ENCODE assay signal across 8 mouse cellular contexts in the genomic region with DNA sequence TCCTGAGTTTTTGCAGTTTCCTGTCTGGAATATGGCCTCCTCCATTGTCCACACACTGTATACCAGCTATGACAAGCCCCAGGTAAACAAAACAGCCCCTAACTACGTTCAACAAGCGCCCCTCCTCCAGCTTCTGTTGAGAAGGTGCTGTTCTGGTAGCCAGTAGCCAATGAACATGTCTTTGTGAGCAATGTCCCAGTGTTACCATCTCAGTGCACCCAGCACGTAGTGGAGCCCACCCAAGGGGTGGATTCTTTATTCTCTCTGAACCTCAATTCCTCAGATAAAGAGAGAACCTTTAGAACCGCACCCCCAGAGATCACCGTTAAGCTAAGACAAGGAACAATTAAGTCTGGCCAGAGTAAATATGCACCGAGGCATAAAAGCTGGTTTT. TPM values are rescaled to one million over a fixed set of nuclear protein-coding genes. Genes with fewer than 3 reads are reported as not detected.
DNase-seq lines count a peak whose midpoint lies in the region; ATAC-seq and TF ChIP-seq lines count a peak whose summit lies in the region.

No protein-coding gene starts in this region.

- no peaks in the 10 kb centered on the region for H3K36me3 ChIP-seq in heart, embryonic 11.5 days (ENCODE audit: control insufficient read depth, insufficient read depth, low read length)
- peaks cover 35% of the 10 kb centered on the region for H3K36me3 ChIP-seq in G1E (replicated peaks)
- no peaks in the 10 kb centered on the region for H3K36me3 ChIP-seq in forebrain, embryonic 15.5 days
- H3K36me3 ChIP-seq in limb, embryonic 15.5 days: no peaks in the 10 kb centered on the region
- H3K36me3 ChIP-seq in neural tube, embryonic 13.5 days: peaks cover 6% of the 10 kb centered on the region

- ATAC-seq in heart, embryonic 11.5 days (replicated peaks; ENCODE audit: insufficient number of reproducible peaks, low FRiP score, low TSS enrichment): 0 out of 2 replicates have a peak, but pooled peaks have one; percentile 5
- no peak for ATAC-seq in G1E (ENCODE audit: extremely low read depth, insufficient number of reproducible peaks, low FRiP score, poor library complexity, severe bottlenecking)
- peak; percentile 49 for ATAC-seq in forebrain, embryonic 15.5 days (replicated peaks)
- ATAC-seq in limb, embryonic 15.5 days (ENCODE audit: insufficient number of reproducible peaks, low FRiP score, low TSS enrichment, low read depth): no peak
- ATAC-seq in neural tube, embryonic 13.5 days (ENCODE audit: low read depth): peak; percentile 58

- H3K27me3 ChIP-seq in heart, embryonic 11.5 days (ENCODE audit: control insufficient read depth, insufficient read depth, low read length): no peaks in the 10 kb centered on the region
- no peaks in the 10 kb centered on the region for H3K27me3 ChIP-seq in G1E (ENCODE audit: insufficient read depth, low read length)
- no peaks in the 10 kb centered on the region for H3K27me3 ChIP-seq in forebrain, embryonic 15.5 days
- no peaks in the 10 kb centered on the region for H3K27me3 ChIP-seq in limb, embryonic 15.5 days
- H3K27me3 ChIP-seq in neural tube, embryonic 13.5 days: no peaks in the 10 kb centered on the region

- 1% methylated on average over 6 of the region's 6 CpGs for WGBS in heart, embryonic 11.5 days (ENCODE audit: insufficient replicate concordance)
- 2% methylated on average over 6 of the region's 6 CpGs for WGBS in forebrain, embryonic 15.5 days
- WGBS in limb, embryonic 15.5 days: 2% methylated on average over 6 of the region's 6 CpGs
- 1% methylated on average over 6 of the region's 6 CpGs for WGBS in neural tube, embryonic 13.5 days

- H3K4me2 ChIP-seq in heart, embryonic 11.5 days: peak overlapping the region; percentile 88
- peak overlapping the region; percentile 61 for H3K4me2 ChIP-seq in forebrain, embryonic 15.5 days (replicated peaks)
- peak overlapping the region; percentile 64 for H3K4me2 ChIP-seq in limb, embryonic 15.5 days
- peak overlapping the region; percentile 64 for H3K4me2 ChIP-seq in neural tube, embryonic 13.5 days

- intact Hi-C loops in heart, postnatal 14 days (cut with DNase I): no loop called here

- peaks cover 31% of the 10 kb centered on the region for H3K4me1 ChIP-seq in heart, embryonic 11.5 days (ENCODE audit: control insufficient read depth, insufficient read depth, low read length)
- H3K4me1 ChIP-seq in G1E (ENCODE audit: insufficient read depth, low read depth, low read length): peaks cover 71% of the 10 kb centered on the region
- peaks cover 33% of the 10 kb centered on the region for H3K4me1 ChIP-seq in forebrain, embryonic 15.5 days
- peaks cover 38% of the 10 kb centered on the region for H3K4me1 ChIP-seq in limb, embryonic 15.5 days
- peaks cover 49% of the 10 kb centered on the region for H3K4me1 ChIP-seq in neural tube, embryonic 13.5 days (replicated peaks)

- H3K27ac ChIP-seq in heart, embryonic 11.5 days (ENCODE audit: low read depth, low read length): peak overlapping the region; percentile 72
- peak overlapping the region; percentile 88 for H3K27ac ChIP-seq in forebrain, embryonic 15.5 days (replicated peaks)
- H3K27ac ChIP-seq in limb, embryonic 15.5 days: peak overlapping the region; percentile 89
- peak overlapping the region; percentile 91 for H3K27ac ChIP-seq in neural tube, embryonic 13.5 days (replicated peaks)

- no peak for DNase-seq in heart, postnatal 14 days
- peak; percentile 37 for DNase-seq in G1E (ENCODE audit: low spot score)
- no peak for DNase-seq in layer of hippocampus, adult 8-10 months (ENCODE audit: low spot score in 2 of 2)
- DNase-seq in spleen, adult 12 weeks (ENCODE audit: low spot score): no peak

- TF ChIP-seq CTCF in G1E (IDR thresholded peaks at IDR 0.05; ENCODE audit: low read depth, low read length): no peak

- H3K4me3 ChIP-seq in heart, embryonic 11.5 days (ENCODE audit: low read depth, low read length): peak overlapping the region; percentile 73
- peak overlapping the region; percentile 90 for H3K4me3 ChIP-seq in G1E (ENCODE audit: low read depth, low read length)
- peak overlapping the region; percentile 70 for H3K4me3 ChIP-seq in forebrain, embryonic 15.5 days
- H3K4me3 ChIP-seq in limb, embryonic 15.5 days: peak overlapping the region; percentile 88
- H3K4me3 ChIP-seq in neural tube, embryonic 13.5 days: peak overlapping the region; percentile 77

- peak overlapping the region; percentile 79 for H3K9ac ChIP-seq in heart, embryonic 11.5 days (ENCODE audit: low read depth, low read length)
- H3K9ac ChIP-seq in forebrain, embryonic 15.5 days (replicated peaks): peak overlapping the region; percentile 88
- peak overlapping the region; percentile 84 for H3K9ac ChIP-seq in limb, embryonic 15.5 days
- peak overlapping the region; percentile 85 for H3K9ac ChIP-seq in neural tube, embryonic 13.5 days

- H3K9me3 ChIP-seq in heart, embryonic 11.5 days (replicated peaks; ENCODE audit: control insufficient read depth, low read length): no peaks in the 10 kb centered on the region
- H3K9me3 ChIP-seq in G1E (replicated peaks): no peaks in the 10 kb centered on the region
- H3K9me3 ChIP-seq in forebrain, embryonic 15.5 days: no peaks in the 10 kb centered on the region
- no peaks in the 10 kb centered on the region for H3K9me3 ChIP-seq in limb, embryonic 15.5 days
- no peaks in the 10 kb centered on the region for H3K9me3 ChIP-seq in neural tube, embryonic 13.5 days

RNA-seq across cellular contexts. Expression of gene Gga2, which starts 0.8 kb away (rescaled TPM):
- polyA plus RNA-seq in heart, embryonic 11.5 days (2014; fragmentation: Nextera tagmentation; extraction: Ambion mirVana): 40.6 and 68.0 TPM in 2 replicates
- total RNA-seq in heart, postnatal 14 days (2021): 10 to 100 TPM; 28.7 to 29.6 TPM
- total RNA-seq in G1E (2014; fragmentation: Nextera tagmentation) (174 and 198 TPM in 2 replicates), G1E (2017) (314 and 315 TPM in 2 replicates)
- 299 and 333 TPM in 2 replicates for polyA plus RNA-seq in G1E (2012)
- 66.7 and 69.4 TPM in 2 replicates for polyA plus RNA-seq in forebrain, embryonic 15.5 days (2015; fragmentation: Nextera tagmentation; extraction: Ambion mirVana)
- 92.5 and 96.5 TPM in 2 replicates for polyA plus RNA-seq in limb, embryonic 15.5 days (2015; fragmentation: Nextera tagmentation; extraction: Ambion mirVana)
- polyA plus RNA-seq in neural tube, embryonic 13.5 days (2015; fragmentation: Nextera tagmentation; extraction: Ambion mirVana): 50.9 and 63.7 TPM in 2 replicates
- total RNA-seq in layer of hippocampus, adult 8-10 months (2022): 10 to 100 TPM; 30.5 to 42.7 (median 33.3) TPM

RNA-seq across cellular contexts. Expression of gene Cog7, which starts 38.8 kb away (rescaled TPM):
- 17.4 and 18.6 TPM in 2 replicates for polyA plus RNA-seq in heart, embryonic 11.5 days (2014; fragmentation: Nextera tagmentation; extraction: Ambion mirVana)
- total RNA-seq in heart, postnatal 14 days (2021): 10 to 100 TPM; 15.3 to 16.0 TPM
- total RNA-seq in G1E (2014; fragmentation: Nextera tagmentation): 26.2 and 32.7 TPM in 2 replicates
- total RNA-seq in G1E (2017): 19.3 and 20.5 TPM in 2 replicates
- 9.0 and 9.2 TPM in 2 replicates for polyA plus RNA-seq in G1E (2012)
- 21.4 and 22.1 TPM in 2 replicates for polyA plus RNA-seq in forebrain, embryonic 15.5 days (2015; fragmentation: Nextera tagmentation; extraction: Ambion mirVana)
- polyA plus RNA-seq in limb, embryonic 15.5 days (2015; fragmentation: Nextera tagmentation; extraction: Ambion mirVana): 24.8 and 26.6 TPM in 2 replicates
- 20.5 and 20.8 TPM in 2 replicates for polyA plus RNA-seq in neural tube, embryonic 13.5 days (2015; fragmentation: Nextera tagmentation; extraction: Ambion mirVana)
- 10 to 100 TPM; 41.5 to 47.1 (median 43.7) TPM for total RNA-seq in layer of hippocampus, adult 8-10 months (2022)

RNA-seq across cellular contexts. Expression of gene Ubfd1, which starts 46.7 kb away (rescaled TPM):
- polyA plus RNA-seq in heart, embryonic 11.5 days (2014; fragmentation: Nextera tagmentation; extraction: Ambion mirVana): 67.4 and 71.0 TPM in 2 replicates
- total RNA-seq in heart, postnatal 14 days (2021): 10 to 100 TPM; 33.0 to 39.6 TPM
- 49.3 and 49.6 TPM in 2 replicates for total RNA-seq in G1E (2014; fragmentation: Nextera tagmentation)
- 49.7 and 52.2 TPM in 2 replicates for total RNA-seq in G1E (2017)
- 32.9 and 38.1 TPM in 2 replicates for polyA plus RNA-seq in G1E (2012)
- polyA plus RNA-seq in forebrain, embryonic 15.5 days (2015; fragmentation: Nextera tagmentation; extraction: Ambion mirVana): 61.3 and 65.2 TPM in 2 replicates
- polyA plus RNA-seq in limb, embryonic 15.5 days (2015; fragmentation: Nextera tagmentation; extraction: Ambion mirVana): 51.0 and 65.2 TPM in 2 replicates
- polyA plus RNA-seq in neural tube, embryonic 13.5 days (2015; fragmentation: Nextera tagmentation; extraction: Ambion mirVana): 68.0 and 76.7 TPM in 2 replicates
- 10 to 100 TPM; 44.5 to 60.1 (median 52.6) TPM for total RNA-seq in layer of hippocampus, adult 8-10 months (2022)

RNA-seq across cellular contexts. Expression of gene Ears2, which starts 46.8 kb away (rescaled TPM):
- 21.4 and 24.6 TPM in 2 replicates for polyA plus RNA-seq in heart, embryonic 11.5 days (2014; fragmentation: Nextera tagmentation; extraction: Ambion mirVana)
- total RNA-seq in heart, postnatal 14 days (2021): 10 to 100 TPM; 10.0 to 12.6 TPM
- total RNA-seq in G1E (2014; fragmentation: Nextera tagmentation) (12.8 and 14.4 TPM in 2 replicates), G1E (2017) (7.9 and 9.7 TPM in 2 replicates)
- polyA plus RNA-seq in G1E (2012): 16.3 and 17.0 TPM in 2 replicates
- 11.6 and 12.7 TPM in 2 replicates for polyA plus RNA-seq in forebrain, embryonic 15.5 days (2015; fragmentation: Nextera tagmentation; extraction: Ambion mirVana)
- 16.0 and 16.3 TPM in 2 replicates for polyA plus RNA-seq in limb, embryonic 15.5 days (2015; fragmentation: Nextera tagmentation; extraction: Ambion mirVana)
- polyA plus RNA-seq in neural tube, embryonic 13.5 days (2015; fragmentation: Nextera tagmentation; extraction: Ambion mirVana): 9.8 and 9.9 TPM in 2 replicates
- total RNA-seq in layer of hippocampus, adult 8-10 months (2022): 10 to 100 TPM in 2 of 4 experiments, 1 to 10 TPM in 2; 7.3 to 10.7 (median 9.3) TPM

Comparison
In these comparisons a context has a peak if more than half of its experiments do, and no peak if none do; other contexts are left out.
1. ATAC-seq: peak in heart, embryonic 11.5 days (single experiment), forebrain, embryonic 15.5 days (single experiment) and neural tube, embryonic 13.5 days (single experiment); none in G1E (single experiment) and limb, embryonic 15.5 days (single experiment).
2. Peak in every context shown above with its lines, with median percentiles within 50 percentile points of each other: H3K27ac ChIP-seq, H3K4me2 ChIP-seq, H3K4me3 ChIP-seq and H3K9ac ChIP-seq.